Mouse (Mus musculus): ENCODE results near the gene Tspan9. TPM values are rescaled to one million over a fixed set of nuclear protein-coding genes. Genes with fewer than 3 reads are reported as not detected.

The Tspan9 gene
- total RNA-seq, 2 experiments from 2014 or later: 105 to 126 TPM

GRCm38 (mm10) chr6:128028116-128028940, 115.1 kb downstream of the Tspan9 start:
- intact Hi-C loops (cut with DNase I): loop anchor here (2.0 kb wide), 1 partner anchor 26 kb away; no protein-coding TSS in a partner anchor
- DNase-seq: peak; percentile 39 to 65

GRCm38 (mm10) chr6:128025997-128026396, 117.4 kb downstream of the Tspan9 start:
- intact Hi-C loops (cut with DNase I): no loop called here
- DNase-seq: no peak

GRCm38 (mm10) chr6:128025581-128025980, 117.8 kb downstream of the Tspan9 start:
- no peak for DNase-seq
- intact Hi-C loops (cut with DNase I): no loop called here

GRCm38 (mm10) chr6:128022207-128022606, 121.2 kb downstream of the Tspan9 start:
- no peak for DNase-seq
- intact Hi-C loops (cut with DNase I): no loop called here

- DNase-seq: no peak
- intact Hi-C loops (cut with DNase I): no loop called here
Observed at GRCm38 (mm10) chr6:128021931-128022202, 121.5 kb downstream of the Tspan9 start.

- no peak for DNase-seq
- intact Hi-C loops (cut with DNase I): no loop called here
Observed at GRCm38 (mm10) chr6:128021106-128021930, 122.1 kb downstream of the Tspan9 start.

GRCm38 (mm10) chr6:128020521-128021057, 122.8 kb downstream of the Tspan9 start:
- no peak for DNase-seq
- intact Hi-C loops (cut with DNase I): no loop called here

- intact Hi-C loops (cut with DNase I): no loop called here
- DNase-seq: no peak
Observed at GRCm38 (mm10) chr6:128020053-128020452, 123.3 kb downstream of the Tspan9 start.

- no peak for DNase-seq
- intact Hi-C loops (cut with DNase I): no loop called here
Observed at GRCm38 (mm10) chr6:128019119-128019518, 124.3 kb downstream of the Tspan9 start.

- intact Hi-C loops (cut with DNase I): no loop called here
Observed at GRCm38 (mm10) chr6:128015304-128015703, 128.1 kb downstream of the Tspan9 start.

GRCm38 (mm10) chr6:128011781-128012180, 131.6 kb downstream of the Tspan9 start:
- no peak for DNase-seq
- intact Hi-C loops (cut with DNase I): no loop called here

More at GRCm38 (mm10) chr6:128015304-128015703, 128.1 kb downstream of the Tspan9 start:
- no peak for DNase-seq

GRCm38 (mm10) chr6:128011071-128011477, 132.3 kb downstream of the Tspan9 start:
- intact Hi-C loops (cut with DNase I): no loop called here
- DNase-seq: peak in 1 of 2 experiments; percentile 40

GRCm38 (mm10) chr6:128010135-128010971, 133.0 kb downstream of the Tspan9 start:
- intact Hi-C loops (cut with DNase I): no loop called here
- no peak for DNase-seq

- intact Hi-C loops (cut with DNase I): no loop called here
- no peak for DNase-seq
Observed at GRCm38 (mm10) chr6:128007982-128008562, 135.3 kb downstream of the Tspan9 start.

GRCm38 (mm10) chr6:128007241-128007701, 136.1 kb downstream of the Tspan9 start:
- intact Hi-C loops (cut with DNase I): no loop called here
- DNase-seq: no peak

GRCm38 (mm10) chr6:128006156-128006555, 137.2 kb downstream of the Tspan9 start:
- intact Hi-C loops (cut with DNase I): no loop called here

GRCm38 (mm10) chr6:128004544-128004943, 138.8 kb downstream of the Tspan9 start:
- peak in 1 of 2 experiments; percentile 30 for DNase-seq
- intact Hi-C loops (cut with DNase I): no loop called here

More at GRCm38 (mm10) chr6:128006156-128006555, 137.2 kb downstream of the Tspan9 start:
- DNase-seq: no peak

- no peak for DNase-seq
- intact Hi-C loops (cut with DNase I): loop anchor here (2.0 kb wide), 1 partner anchor 25 kb away; no protein-coding TSS in a partner anchor
Observed at GRCm38 (mm10) chr6:128003542-128003941, 139.9 kb downstream of the Tspan9 start.

GRCm38 (mm10) chr6:128002667-128003066, 140.7 kb downstream of the Tspan9 start:
- intact Hi-C loops (cut with DNase I): loop anchor here (2.0 kb wide), 1 partner anchor 26 kb away; no protein-coding TSS in a partner anchor
- no peak for DNase-seq

GRCm38 (mm10) chr6:128002104-128002503, 141.3 kb downstream of the Tspan9 start:
- DNase-seq: no peak
- intact Hi-C loops (cut with DNase I): loop anchor here (2.0 kb wide), 1 partner anchor 27 kb away; no protein-coding TSS in a partner anchor
